Mouse (Mus musculus): ENCODE results near the gene Depdc7.

The Depdc7 gene

GRCm38 (mm10) chr2:104714254-104714691 is 28.4 kb downstream of the Depdc7 start:
- peak; percentile 78 for DNase-seq

- no peak for DNase-seq
Observed at GRCm38 (mm10) chr2:104712486-104712809, 30.2 kb downstream of the Depdc7 start.

GRCm38 (mm10) chr2:104711585-104712485 is 30.8 kb downstream of the Depdc7 start, which contains the start of gene Tcp11l1:
Tcp11l1 (minus strand) TSS chr2:104712169.
- peak; percentile 77 for DNase-seq

GRCm38 (mm10) chr2:104710670-104711370 is 31.9 kb downstream of the Depdc7 start:
- no peak for DNase-seq

GRCm38 (mm10) chr2:104709786-104710337 is 32.8 kb downstream of the Depdc7 start:
- DNase-seq = no peak

- no peak for DNase-seq
Observed at GRCm38 (mm10) chr2:104704355-104704754, 38.3 kb downstream of the Depdc7 start.

- no peak for DNase-seq
Observed at GRCm38 (mm10) chr2:104703158-104703557, 39.5 kb downstream of the Depdc7 start.

GRCm38 (mm10) chr2:104699659-104700058 is 43.0 kb downstream of the Depdc7 start:
- no peak for DNase-seq

- DNase-seq = no peak
Observed at GRCm38 (mm10) chr2:104692551-104692950, 50.1 kb downstream of the Depdc7 start.

- no peak for DNase-seq
Observed at GRCm38 (mm10) chr2:104690720-104691119, 52.0 kb downstream of the Depdc7 start.

GRCm38 (mm10) chr2:104688724-104689123 is 54.0 kb downstream of the Depdc7 start:
- DNase-seq = peak; percentile 65

GRCm38 (mm10) chr2:104688321-104688720 is 54.4 kb downstream of the Depdc7 start:
- DNase-seq = no peak

- no peak for DNase-seq
Observed at GRCm38 (mm10) chr2:104687261-104687660, 55.4 kb downstream of the Depdc7 start.

GRCm38 (mm10) chr2:104685418-104685817 is 57.3 kb downstream of the Depdc7 start:
- peak; percentile 74 for DNase-seq

- DNase-seq = no peak
Observed at GRCm38 (mm10) chr2:104684771-104685170, 57.9 kb downstream of the Depdc7 start.

- DNase-seq = no peak
Observed at GRCm38 (mm10) chr2:104677326-104677725, 65.4 kb downstream of the Depdc7 start.

Data from cerebellum, adult 9-11 months (tissue).